Mouse (Mus musculus): ENCODE results near the gene Cacna1h. TPM values are rescaled to one million over a fixed set of nuclear protein-coding genes. Genes with fewer than 3 reads are reported as not detected.

The Cacna1h gene
- polyA plus RNA-seq, 1 experiment from 2014 or later, result 5.9 TPM

DNA sequence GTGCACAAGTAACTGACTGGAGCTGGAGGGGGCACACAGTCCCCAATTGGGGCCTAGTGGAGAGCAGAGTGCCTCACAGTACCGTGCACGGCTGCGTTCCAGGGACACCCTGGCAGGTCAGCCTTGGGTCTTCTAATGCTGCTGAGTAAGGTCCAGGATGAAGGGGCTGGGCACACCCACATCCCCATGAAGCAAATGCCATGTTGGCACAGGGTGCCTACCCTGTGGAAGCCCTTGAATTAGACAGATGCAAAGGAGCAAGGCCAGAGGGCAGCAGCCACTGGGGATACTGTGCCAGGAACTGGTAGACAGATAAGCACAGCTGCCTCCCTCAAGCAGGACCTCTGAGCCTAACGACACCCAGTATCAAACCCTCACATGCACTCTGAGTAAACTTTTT, 39.1 kb downstream of the Cacna1h start:
- no peaks in the 10 kb centered on the region for H3K9me3 ChIP-seq (ENCODE audit: control insufficient read depth, low read length)
- no peak overlapping the region for H3K9ac ChIP-seq (ENCODE audit: low read depth, low read length)
- DNase-seq (ENCODE audit: low spot score), result no peak
- no peaks in the 10 kb centered on the region; the same call in 1 of the 2 replicates for H3K4me1 ChIP-seq (replicated peaks; ENCODE audit: control insufficient read depth, insufficient read depth, low read length)
- no peak overlapping the region for H3K27ac ChIP-seq (ENCODE audit: low read depth, low read length)
- 90% methylated on average over 4 of the region's 4 CpGs for WGBS
- ATAC-seq (ENCODE audit: low FRiP score), result no peak
- no peaks in the 10 kb centered on the region for H3K27me3 ChIP-seq (ENCODE audit: control insufficient read depth, insufficient read depth, low read length)
- no peak overlapping the region for H3K4me2 ChIP-seq (replicated peaks; ENCODE audit: low read depth, low read length)
- no peaks in the 10 kb centered on the region for H3K36me3 ChIP-seq (ENCODE audit: control insufficient read depth, insufficient read depth, low read length)
- H3K4me3 ChIP-seq (ENCODE audit: low read depth, low read length), result no peak overlapping the region

DNA sequence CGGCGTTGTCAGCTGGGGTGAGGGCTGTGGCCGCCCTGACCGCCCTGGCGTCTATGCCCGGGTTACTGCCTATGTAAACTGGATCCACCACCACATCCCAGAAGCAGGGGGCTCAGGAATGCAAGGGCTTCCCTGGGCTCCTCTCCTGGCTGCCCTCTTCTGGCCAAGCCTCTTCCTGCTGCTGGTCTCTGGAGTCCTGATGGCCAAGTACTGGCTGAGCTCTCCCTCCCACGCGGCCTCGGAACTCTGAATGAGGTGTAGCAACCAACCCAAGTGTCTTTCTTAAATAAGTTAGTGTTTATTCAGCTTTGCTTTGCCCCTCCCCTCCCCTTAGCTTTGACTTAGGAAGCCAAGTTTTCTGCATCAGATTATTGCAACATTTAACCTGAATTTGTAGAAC, 59.6 kb downstream of the Cacna1h start:
- Histone ChIP-seq H3K4me3 (ENCODE audit: low read depth, low read length) (no peak overlapping the region), H3K4me2 (replicated peaks; ENCODE audit: low read depth, low read length) (no peak overlapping the region), H3K27me3 (ENCODE audit: control insufficient read depth, insufficient read depth, low read length) (no peaks in the 10 kb centered on the region), H3K4me1 (replicated peaks; ENCODE audit: control insufficient read depth, insufficient read depth, low read length) (no peaks in the 10 kb centered on the region), H3K36me3 (ENCODE audit: control insufficient read depth, insufficient read depth, low read length) (no peaks in the 10 kb centered on the region), H3K9me3 (ENCODE audit: control insufficient read depth, low read length) (no peaks in the 10 kb centered on the region), H3K27ac (ENCODE audit: low read depth, low read length) (no peak overlapping the region), H3K9ac (ENCODE audit: low read depth, low read length) (no peak overlapping the region)
- WGBS, result 46% methylated on average over 9 of the region's 9 CpGs
- peak; percentile 9 for DNase-seq (ENCODE audit: low spot score)
- ATAC-seq (ENCODE audit: low FRiP score), result no peak

DNA sequence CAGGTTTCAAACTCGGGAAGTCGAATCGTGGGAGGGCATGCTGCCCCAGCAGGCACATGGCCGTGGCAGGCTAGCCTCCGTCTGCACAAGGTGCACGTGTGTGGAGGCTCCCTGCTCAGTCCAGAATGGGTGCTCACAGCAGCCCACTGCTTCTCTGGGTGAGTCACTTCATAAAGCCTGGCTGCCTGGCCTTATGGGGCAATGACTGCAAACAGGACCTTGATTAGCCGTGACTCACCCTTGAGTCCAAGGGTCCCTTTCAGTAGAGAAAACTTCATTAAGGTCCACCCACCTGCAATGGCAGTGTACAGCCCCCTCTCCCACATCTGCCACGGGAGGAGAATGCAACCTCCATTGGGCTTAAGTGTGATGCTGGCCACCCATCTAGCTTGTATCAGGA, 61.1 kb downstream of the Cacna1h start:
- no peaks in the 10 kb centered on the region for H3K27me3 ChIP-seq (ENCODE audit: control insufficient read depth, insufficient read depth, low read length)
- no peaks in the 10 kb centered on the region for H3K4me1 ChIP-seq (replicated peaks; ENCODE audit: control insufficient read depth, insufficient read depth, low read length)
- no peak overlapping the region for H3K4me3 ChIP-seq (ENCODE audit: low read depth, low read length)
- no peak overlapping the region for H3K4me2 ChIP-seq (replicated peaks; ENCODE audit: low read depth, low read length)
- H3K9me3 ChIP-seq (ENCODE audit: control insufficient read depth, low read length), result no peaks in the 10 kb centered on the region
- 78% methylated on average over 8 of the region's 8 CpGs for WGBS
- no peak for ATAC-seq (ENCODE audit: low FRiP score)
- no peak overlapping the region for H3K9ac ChIP-seq (ENCODE audit: low read depth, low read length)
- no peak overlapping the region for H3K27ac ChIP-seq (ENCODE audit: low read depth, low read length)
- DNase-seq (ENCODE audit: low spot score), result no peak
- H3K36me3 ChIP-seq (ENCODE audit: control insufficient read depth, insufficient read depth, low read length), result no peaks in the 10 kb centered on the region

DNA sequence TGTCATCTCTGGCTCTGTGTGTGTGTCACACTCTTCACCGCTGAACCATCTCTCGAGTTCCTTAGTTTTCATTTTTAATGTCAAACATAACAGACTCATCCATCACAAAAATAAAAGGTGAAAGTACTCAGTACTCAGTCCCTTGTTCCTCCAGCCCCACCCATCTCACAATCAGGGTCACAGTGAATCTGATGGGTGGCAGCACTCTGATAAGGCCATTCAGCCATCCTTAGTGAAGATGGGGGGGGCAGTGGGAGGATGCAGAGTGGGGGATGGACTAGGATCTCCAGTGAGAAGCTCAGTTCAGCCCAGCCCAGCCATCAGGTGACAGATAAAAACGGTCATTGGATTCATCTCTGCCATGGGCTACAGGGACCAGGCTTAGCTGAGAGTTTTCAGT, 64.6 kb downstream of the Cacna1h start, which contains the start of gene Tpsg1:
TSS of gene Tpsg1 (plus strand) at position 301 of the 400 bp plus-strand sequence.
- no peaks in the 10 kb centered on the region for H3K27me3 ChIP-seq (ENCODE audit: control insufficient read depth, insufficient read depth, low read length)
- no peak within 1 kb of the TSS for H3K4me2 ChIP-seq (replicated peaks; ENCODE audit: low read depth, low read length)
- no peak within 1 kb of the TSS for H3K4me3 ChIP-seq (ENCODE audit: low read depth, low read length)
- DNase-seq (ENCODE audit: low spot score) (no peak), ATAC-seq (ENCODE audit: low FRiP score) (no peak)
- 82% methylated on average over 3 of the region's 3 CpGs for WGBS
- no peaks in the 10 kb centered on the region for H3K4me1 ChIP-seq (replicated peaks; ENCODE audit: control insufficient read depth, insufficient read depth, low read length)
- no peaks in the 10 kb centered on the region for H3K36me3 ChIP-seq (ENCODE audit: control insufficient read depth, insufficient read depth, low read length)
- no peaks in the 10 kb centered on the region for H3K9me3 ChIP-seq (ENCODE audit: control insufficient read depth, low read length)
- no peak within 1 kb of the TSS for H3K27ac ChIP-seq (ENCODE audit: low read depth, low read length)
- H3K9ac ChIP-seq (ENCODE audit: low read depth, low read length), result no peak within 1 kb of the TSS

DNA sequence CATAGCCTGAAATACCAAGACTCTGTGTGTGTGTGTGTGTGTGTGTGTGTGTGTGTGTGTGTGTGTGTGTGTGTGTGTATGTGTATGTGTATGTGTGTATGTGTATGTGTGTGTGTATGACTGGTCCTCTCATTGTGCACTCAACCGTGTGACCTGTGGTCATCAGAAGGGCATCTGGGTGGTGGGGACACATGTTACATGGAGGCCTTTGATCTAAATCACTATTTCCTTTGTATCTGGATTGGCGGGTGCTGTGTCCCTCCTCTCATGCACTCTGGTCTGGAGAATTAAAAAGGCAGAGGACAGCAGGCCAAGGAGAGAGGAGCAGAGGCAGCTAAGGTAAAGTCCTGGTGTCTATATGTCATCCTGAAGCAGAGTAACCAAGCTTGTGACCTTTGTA, 67.6 kb downstream of the Cacna1h start, which contains the start of gene Tpsb2:
TSS of gene Tpsb2 (plus strand) at position 301 of the 400 bp plus-strand sequence.
- Histone ChIP-seq H3K4me2 (replicated peaks; ENCODE audit: low read depth, low read length) (no peak within 1 kb of the TSS), H3K36me3 (ENCODE audit: control insufficient read depth, insufficient read depth, low read length) (no peaks in the 10 kb centered on the region)
- 74% methylated on average over 2 of the region's 2 CpGs for WGBS

DNA sequence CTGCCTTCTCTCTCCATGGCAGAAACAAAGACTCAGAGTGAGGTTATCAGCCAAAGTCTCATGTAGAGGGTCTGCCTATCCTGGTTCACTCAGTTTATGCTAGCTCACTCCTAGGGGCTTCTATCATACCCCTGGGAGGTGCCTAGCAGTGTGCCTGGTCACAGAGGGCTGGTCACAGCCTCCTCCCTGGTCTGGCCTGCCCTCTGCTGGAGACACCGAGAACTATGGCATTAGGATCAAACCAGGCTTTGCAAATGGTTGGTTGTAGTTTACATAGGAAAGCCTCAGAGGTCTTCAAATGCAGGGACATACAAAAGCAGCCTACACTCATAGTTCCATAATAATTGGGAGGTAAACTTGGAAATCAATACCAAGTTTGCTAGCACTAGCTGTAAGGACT, 69.9 kb downstream of the Cacna1h start:
- H3K27me3 ChIP-seq (ENCODE audit: control insufficient read depth, insufficient read depth, low read length), result no peaks in the 10 kb centered on the region
- H3K4me2 ChIP-seq (replicated peaks; ENCODE audit: low read depth, low read length), result no peak overlapping the region
- WGBS, result 7% methylated on average over 1 of the region's 1 CpGs
- ATAC-seq (ENCODE audit: low FRiP score) (no peak), DNase-seq (ENCODE audit: low spot score) (peak; percentile 54)
- H3K27ac ChIP-seq (ENCODE audit: low read depth, low read length), result no peak overlapping the region
- H3K9ac ChIP-seq (ENCODE audit: low read depth, low read length), result no peak overlapping the region
- no peaks in the 10 kb centered on the region for H3K9me3 ChIP-seq (ENCODE audit: control insufficient read depth, low read length)
- H3K4me3 ChIP-seq (ENCODE audit: low read depth, low read length), result no peak overlapping the region
- H3K36me3 ChIP-seq (ENCODE audit: control insufficient read depth, insufficient read depth, low read length), result no peaks in the 10 kb centered on the region
- H3K4me1 ChIP-seq (replicated peaks; ENCODE audit: control insufficient read depth, insufficient read depth, low read length), result no peaks in the 10 kb centered on the region

More for the DNA sequence above, 67.6 kb downstream of the Cacna1h start, which contains the start of gene Tpsb2:
- DNase-seq (ENCODE audit: low spot score), result no peak
- no peak within 1 kb of the TSS for H3K9ac ChIP-seq (ENCODE audit: low read depth, low read length)
- no peaks in the 10 kb centered on the region for H3K27me3 ChIP-seq (ENCODE audit: control insufficient read depth, insufficient read depth, low read length)
- ATAC-seq (ENCODE audit: low FRiP score), result no peak
- no peak within 1 kb of the TSS for H3K4me3 ChIP-seq (ENCODE audit: low read depth, low read length)
- no peak within 1 kb of the TSS for H3K27ac ChIP-seq (ENCODE audit: low read depth, low read length)
- H3K9me3 ChIP-seq (ENCODE audit: control insufficient read depth, low read length), result no peaks in the 10 kb centered on the region
- no peaks in the 10 kb centered on the region for H3K4me1 ChIP-seq (replicated peaks; ENCODE audit: control insufficient read depth, insufficient read depth, low read length)

DNA sequence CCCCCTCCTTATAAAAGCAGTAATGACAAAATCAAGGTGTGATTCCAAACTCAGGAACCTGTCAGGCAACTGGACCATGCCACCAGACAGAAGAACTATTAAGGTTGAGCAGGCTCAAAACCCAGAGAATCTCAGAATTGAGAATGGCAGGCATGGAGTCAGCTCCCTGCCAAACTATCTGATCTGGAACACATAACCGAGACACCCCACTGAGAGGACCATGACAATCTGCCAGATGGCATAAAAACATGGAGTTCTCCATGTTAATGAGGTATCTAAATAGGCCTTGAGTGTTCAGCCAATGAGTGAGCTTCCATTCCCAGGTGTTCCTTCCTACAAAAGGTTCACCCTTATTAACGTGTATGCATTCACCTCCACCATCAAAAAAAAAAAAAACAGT, 72.3 kb downstream of the Cacna1h start:
- DNase-seq (ENCODE audit: low spot score) (no peak), ATAC-seq (ENCODE audit: low FRiP score) (no peak)
- H3K4me3 ChIP-seq (ENCODE audit: low read depth, low read length), result no peak overlapping the region
- H3K27me3 ChIP-seq (ENCODE audit: control insufficient read depth, insufficient read depth, low read length), result no peaks in the 10 kb centered on the region
- no peaks in the 10 kb centered on the region for H3K9me3 ChIP-seq (ENCODE audit: control insufficient read depth, low read length)
- no peak overlapping the region for H3K4me2 ChIP-seq (replicated peaks; ENCODE audit: low read depth, low read length)
- 71% methylated on average over 2 of the region's 2 CpGs for WGBS
- H3K4me1 ChIP-seq (replicated peaks; ENCODE audit: control insufficient read depth, insufficient read depth, low read length), result no peaks in the 10 kb centered on the region
- no peak overlapping the region for H3K9ac ChIP-seq (ENCODE audit: low read depth, low read length)
- H3K27ac ChIP-seq (ENCODE audit: low read depth, low read length), result no peak overlapping the region
- no peaks in the 10 kb centered on the region for H3K36me3 ChIP-seq (ENCODE audit: control insufficient read depth, insufficient read depth, low read length)

DNA sequence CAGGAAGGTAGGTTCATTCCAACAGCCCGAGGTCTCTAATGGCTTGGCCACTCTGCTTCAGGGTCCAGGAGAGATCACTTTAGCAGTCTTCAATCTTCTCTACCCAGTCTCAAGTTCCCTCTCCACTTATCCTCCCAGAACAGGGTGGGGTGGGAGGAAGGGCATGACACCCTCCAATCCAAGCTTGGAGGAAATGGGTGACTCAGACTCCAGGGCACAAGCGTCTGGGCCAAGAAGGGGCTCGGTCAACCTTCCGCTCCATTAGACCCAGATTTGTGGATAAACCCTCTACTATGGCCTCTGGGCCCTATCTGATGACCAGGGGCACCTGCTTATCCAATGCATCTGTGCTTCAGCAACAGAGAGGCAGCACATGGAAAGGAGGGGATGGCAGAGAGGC, 88.1 kb downstream of the Cacna1h start, which contains the start of gene Tpsab1:
TSS of gene Tpsab1 (minus strand) at position 101 of the 400 bp plus-strand sequence.
- no peak for DNase-seq (ENCODE audit: low spot score)
- H3K9ac ChIP-seq (ENCODE audit: low read depth, low read length), result no peak within 1 kb of the TSS
- no peak for ATAC-seq (ENCODE audit: low FRiP score)
- no peak within 1 kb of the TSS for H3K27ac ChIP-seq (ENCODE audit: low read depth, low read length)
- WGBS, result 94% methylated on average over 4 of the region's 4 CpGs
- H3K9me3 ChIP-seq (ENCODE audit: control insufficient read depth, low read length), result no peaks in the 10 kb centered on the region
- no peak within 1 kb of the TSS for H3K4me2 ChIP-seq (replicated peaks; ENCODE audit: low read depth, low read length)
- H3K36me3 ChIP-seq (ENCODE audit: control insufficient read depth, insufficient read depth, low read length), result no peaks in the 10 kb centered on the region
- H3K27me3 ChIP-seq (ENCODE audit: control insufficient read depth, insufficient read depth, low read length), result no peaks in the 10 kb centered on the region
- H3K4me1 ChIP-seq (replicated peaks; ENCODE audit: control insufficient read depth, insufficient read depth, low read length), result no peaks in the 10 kb centered on the region
- no peak within 1 kb of the TSS for H3K4me3 ChIP-seq (ENCODE audit: low read depth, low read length)

DNA sequence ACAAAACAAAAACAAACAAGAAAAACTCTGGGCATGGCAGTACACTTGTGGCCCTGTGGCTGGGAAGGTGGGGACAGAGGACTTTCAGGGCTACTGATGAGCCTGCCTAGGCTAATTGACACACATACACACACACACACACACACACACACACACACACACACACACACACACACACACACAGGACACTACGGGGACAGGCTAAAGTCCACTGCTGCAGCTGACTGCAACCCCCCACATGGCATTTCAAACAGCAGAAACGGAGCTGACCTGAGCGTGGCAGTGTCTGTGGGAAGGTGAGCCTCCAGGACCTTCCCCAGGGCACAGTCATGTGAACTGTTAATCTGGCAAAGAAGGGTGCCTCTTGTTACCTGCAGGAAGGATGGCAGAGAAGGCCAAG, 92.1 kb downstream of the Cacna1h start:
- no peaks in the 10 kb centered on the region for H3K27me3 ChIP-seq (ENCODE audit: control insufficient read depth, insufficient read depth, low read length)
- ATAC-seq (ENCODE audit: low FRiP score) (no peak), DNase-seq (ENCODE audit: low spot score) (no peak)
- H3K9ac ChIP-seq (ENCODE audit: low read depth, low read length), result no peak overlapping the region
- H3K4me2 ChIP-seq (replicated peaks; ENCODE audit: low read depth, low read length), result no peak overlapping the region
- H3K4me1 ChIP-seq (replicated peaks; ENCODE audit: control insufficient read depth, insufficient read depth, low read length), result no peaks in the 10 kb centered on the region
- no peak overlapping the region for H3K27ac ChIP-seq (ENCODE audit: low read depth, low read length)
- 54% methylated on average over 3 of the region's 3 CpGs for WGBS
- H3K9me3 ChIP-seq (ENCODE audit: control insufficient read depth, low read length), result no peaks in the 10 kb centered on the region
- H3K36me3 ChIP-seq (ENCODE audit: control insufficient read depth, insufficient read depth, low read length), result no peaks in the 10 kb centered on the region
- H3K4me3 ChIP-seq (ENCODE audit: low read depth, low read length), result no peak overlapping the region
